Mouse (Mus musculus) MEL (cell line): Measurements from ENCODE around the gene Tmem266. TPM values are rescaled to one million over a fixed set of nuclear protein-coding genes. Genes with fewer than 3 reads are reported as not detected.

Experiments
- DNase-seq: peaks from one replicate; pipeline ENCODE4 v3.0.0; 2011; ENCODE audit warnings: low read depth, low spot score
- H3K27ac ChIP-seq: 2 replicates; pipeline ENCODE4 v1.5.1; 2012; ENCODE audit warnings: low read depth, mild to moderate bottlenecking, control low read depth, low read length, moderate library complexity; ENCODE audit not compliant: control insufficient read depth
- H3K27me3 ChIP-seq, 2 experiments: fragments of 150-350 bp in 1 of 2; sonication (generic) in 1 of 2; 2 replicates each; pipeline ENCODE4 v1.6.1; 2012; ENCODE audit warnings: low read length in 2 of 2, mild to moderate bottlenecking in 2 of 2, improper control_type of control experiment in 1 of 2, moderate library complexity in 1 of 2; ENCODE audit not compliant: insufficient read depth in 2 of 2, control insufficient read depth in 1 of 2
- H3K36me3 ChIP-seq, 2 experiments: 2 replicates each; pipeline ENCODE4 v1.6.1; 2012 to 2014; ENCODE audit warnings: low read length in 2 of 2, improper control_type of control experiment in 1 of 2, inconsistent platforms in 1 of 2, mild to moderate bottlenecking in 1 of 2; ENCODE audit not compliant: insufficient read depth in 2 of 2, control insufficient read depth in 1 of 2
- H3K4me1 ChIP-seq, 2 experiments: fragments of 150-350 bp in 1 of 2; sonication (generic) in 1 of 2; 2 replicates each; pipeline ENCODE4 v1.6.1; 2012; ENCODE audit warnings: low read length in 2 of 2, improper control_type of control experiment in 1 of 2, mild to moderate bottlenecking in 1 of 2; ENCODE audit not compliant: insufficient read depth in 2 of 2, control insufficient read depth in 1 of 2
- H3K4me3 ChIP-seq, 2 experiments: fragments of 150-350 bp in 1 of 2; sonication (generic) in 1 of 2; 2 replicates each; pipeline ENCODE4 v1.5.1; 2012; ENCODE audit warnings: low read depth in 2 of 2, low read length in 2 of 2, mild to moderate bottlenecking in 2 of 2, moderate library complexity in 2 of 2, control low read depth in 1 of 2, improper control_type of control experiment in 1 of 2; ENCODE audit not compliant: control insufficient read depth in 1 of 2, insufficient read depth in 1 of 2
- H3K79me2 ChIP-seq: 2 replicates; pipeline ENCODE4 v1.6.1; 2012; ENCODE audit warnings: mild to moderate bottlenecking, low read length, moderate library complexity; ENCODE audit not compliant: control insufficient read depth, poor library complexity, insufficient read depth
- H3K9ac ChIP-seq: 2 replicates; pipeline ENCODE4 v1.6.1; 2012; ENCODE audit warnings: low read depth, mild to moderate bottlenecking, control low read depth, low read length, moderate library complexity; ENCODE audit not compliant: control insufficient read depth, poor library complexity, severe bottlenecking
- H3K9me3 ChIP-seq: fragments of 150-350 bp; sonication (generic); replicated peaks from 2 replicates; pipeline ENCODE4 v1.6.1; 2012; ENCODE audit warnings: mild to moderate bottlenecking, low read length, improper control_type of control experiment, moderate library complexity; ENCODE audit not compliant: insufficient read depth
- CHD1 ChIP-seq: IDR thresholded peaks from 2 replicates; pipeline ENCODE4 v1.6.1; 2012; ENCODE audit warnings: low read depth, mild to moderate bottlenecking, inconsistent platforms, low read length, improper control_type of control experiment
- CTCF ChIP-seq, 3 experiments: IDR thresholded peaks in 2 of 3; conservative IDR thresholded peaks in 1 of 3; 2 replicates each; pipeline ENCODE4 v1.5.1; 2011 to 2012; ENCODE audit warnings: low read length in 3 of 3, low read depth in 2 of 3, mild to moderate bottlenecking in 2 of 3, improper control_type of control experiment in 1 of 3, inconsistent platforms in 1 of 3, mixed read lengths in 1 of 3, moderate library complexity in 1 of 3; ENCODE audit not compliant: control insufficient read depth in 1 of 3, insufficient read depth in 1 of 3, poor library complexity in 1 of 3, severe bottlenecking in 1 of 3
- ETS1 ChIP-seq: IDR thresholded peaks from 2 replicates; pipeline ENCODE4 v1.6.1; 2012; ENCODE audit warnings: low read depth, mild to moderate bottlenecking, inconsistent platforms, low read length, improper control_type of control experiment, moderate library complexity
- HCFC1 ChIP-seq: IDR thresholded peaks from 2 replicates; pipeline ENCODE4 v1.6.1; 2012; ENCODE audit warnings: low read depth, mild to moderate bottlenecking, inconsistent platforms, low read length, improper control_type of control experiment, moderate library complexity
- KAT2A ChIP-seq: conservative IDR thresholded peaks from 2 replicates; pipeline ENCODE4 v1.6.1; 2012; ENCODE audit warnings: low read depth, low read length, improper control_type of control experiment, inconsistent platforms
- MAZ ChIP-seq: IDR thresholded peaks from 2 replicates; pipeline ENCODE4 v1.6.1; 2012; ENCODE audit warnings: low read depth, mild to moderate bottlenecking, inconsistent platforms, low read length, improper control_type of control experiment
- MXI1 ChIP-seq: IDR thresholded peaks from 2 replicates; pipeline ENCODE4 v1.6.1; 2011; ENCODE audit warnings: mild to moderate bottlenecking, low read depth, low read length, improper control_type of control experiment
- MYC ChIP-seq: IDR thresholded peaks from 2 replicates; pipeline ENCODE4 v1.6.1; 2011; ENCODE audit warnings: low read depth, mild to moderate bottlenecking, low read length, improper control_type of control experiment, moderate library complexity
- POLR2A ChIP-seq, 2 experiments: IDR thresholded peaks; 2 replicates each; pipeline ENCODE4 v1.6.1; 2011 to 2012; ENCODE audit warnings: low read length in 2 of 2, mild to moderate bottlenecking in 2 of 2, control low read depth in 1 of 2, improper control_type of control experiment in 1 of 2, low read depth in 1 of 2, moderate library complexity in 1 of 2; ENCODE audit not compliant: control insufficient read depth in 1 of 2, insufficient read depth in 1 of 2, poor library complexity in 1 of 2
- POLR2AphosphoS5 ChIP-seq: IDR thresholded peaks from 2 replicates; pipeline ENCODE4 v1.6.1; 2012; ENCODE audit warnings: low read depth, borderline replicate concordance, mild to moderate bottlenecking, inconsistent platforms, low read length, moderate library complexity, mixed read lengths
- RAD21 ChIP-seq: IDR thresholded peaks from 2 replicates; pipeline ENCODE4 v1.6.1; 2011; ENCODE audit warnings: mild to moderate bottlenecking, low read depth, low read length, improper control_type of control experiment
- SIN3A ChIP-seq: IDR thresholded peaks from 2 replicates; pipeline ENCODE4 v1.6.1; 2012; ENCODE audit warnings: low read length, improper control_type of control experiment, inconsistent platforms
- SMC3 ChIP-seq: IDR thresholded peaks from 2 replicates; pipeline ENCODE4 v1.6.1; 2011; ENCODE audit warnings: low read depth, low read length, improper control_type of control experiment
- UBTF ChIP-seq: IDR thresholded peaks from 2 replicates; pipeline ENCODE4 v1.6.1; 2012; ENCODE audit warnings: low read depth, mild to moderate bottlenecking, inconsistent platforms, low read length, improper control_type of control experiment, moderate library complexity, borderline replicate concordance; ENCODE audit not compliant: insufficient read depth
- USF1 ChIP-seq: IDR thresholded peaks from 2 replicates; pipeline ENCODE4 v1.6.1; 2014; ENCODE audit warnings: low read depth, mild to moderate bottlenecking, inconsistent platforms, low read length, improper control_type of control experiment, moderate library complexity
- ZC3H11A ChIP-seq: IDR thresholded peaks from 2 replicates; pipeline ENCODE4 v1.6.1; 2012; ENCODE audit warnings: low read depth, mild to moderate bottlenecking, inconsistent platforms, low read length, improper control_type of control experiment
- polyA plus RNA-seq, 2 experiments: library from polyadenylated mRNA; stranded (reverse) in 1 of 2; unstranded in 1 of 2; fragments of >175 nt in 1 of 2; fragments of >200 nt in 1 of 2; gene quantifications; 2 replicates each; pipeline versions ENCODE4 v1.2.1 to v1.2.4; 2012; ENCODE audit warnings: low replicate concordance in 2 of 2, low read depth in 1 of 2; ENCODE audit not compliant: insufficient read length in 2 of 2, insufficient read depth in 1 of 2, missing spikeins in 1 of 2
- total RNA-seq: library from RNA; depleted of rRNA; stranded (reverse); fragments of 300-350 nt; gene quantifications from 2 replicates; pipeline ENCODE4 v1.2.3, GENCODE M21; 2012

Gene Tmem266
- total and polyA plus RNA-seq, 3 experiments, result not detected

DNA sequence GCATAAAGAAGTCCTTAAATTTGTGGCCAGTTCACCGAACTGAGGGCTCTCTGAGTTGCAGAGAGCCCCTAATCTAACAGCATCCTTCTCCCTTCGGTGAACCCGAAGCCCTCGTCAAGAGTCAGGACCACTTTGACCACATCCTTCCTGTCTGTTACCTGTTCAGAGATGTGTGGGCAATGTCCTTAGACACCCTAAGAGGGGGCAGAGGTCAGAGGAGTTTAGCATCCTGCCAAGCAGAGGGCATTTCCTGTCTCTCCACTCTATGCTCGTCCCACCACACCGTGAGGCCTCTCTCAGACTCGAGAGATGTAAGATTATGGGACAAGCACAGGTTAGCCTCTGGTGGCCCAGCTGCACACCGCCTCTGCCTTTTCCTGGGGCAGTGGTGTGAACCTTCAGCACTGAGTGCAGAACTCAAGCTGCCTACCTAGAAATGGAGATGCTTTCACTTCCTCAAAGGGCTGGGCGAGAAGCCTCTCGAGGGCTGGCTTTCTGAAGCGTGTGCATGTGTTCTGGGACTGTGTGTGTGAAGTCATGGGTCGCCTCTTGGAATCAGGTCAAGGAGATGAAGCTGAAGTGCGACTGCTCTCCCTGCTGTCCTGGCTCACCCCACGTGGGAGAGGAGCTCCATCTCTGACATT lies 61.3 kb downstream of the Tmem266 start:
- peaks cover 0 to 2% of the 10 kb centered on the region in 2 experiments; a peak in 2 of 4 replicates for H3K27me3 ChIP-seq
- H3K9me3 ChIP-seq, result no peaks in the 10 kb centered on the region
- no peak overlapping the region for H3K9ac ChIP-seq
- no peak overlapping the region for H3K27ac ChIP-seq
- H3K79me2 ChIP-seq, result no peaks in the 10 kb centered on the region
- no peaks in the 10 kb centered on the region for H3K36me3 ChIP-seq
- TF ChIP-seq KAT2A (no peak), HCFC1 (no peak), SIN3A (no peak), UBTF (no peak), MAZ (no peak), CHD1 (no peak), POLR2AphosphoS5 (no peak), POLR2A (IDR thresholded peaks at IDR 0.05; ENCODE audit: control insufficient read depth in 1 of 2, insufficient read depth in 1 of 2, low read depth in 1 of 2, low read length in 2 of 2, poor library complexity in 1 of 2) (no peak), ETS1 (no peak), USF1 (no peak)
- DNase-seq, result no peak
- peaks cover 0 to 2% of the 10 kb centered on the region in 2 experiments; a peak in 1 of 4 replicates for H3K4me1 ChIP-seq
- H3K4me3 ChIP-seq, result no peak overlapping the region

GRCm38 (mm10) chr9:55391909-55392658 lies 65.4 kb downstream of the Tmem266 start:
- peak; percentile 28; the same call in 1 of the 2 replicates for TF ChIP-seq ZC3H11A
- TF ChIP-seq UBTF, result no peak
- TF ChIP-seq MXI1, result no peak
- peak; percentile 62 for TF ChIP-seq SMC3
- peak; percentile 82 to 85 (median 83) for TF ChIP-seq CTCF (IDR thresholded peaks at IDR 0.05 in 2 of 3, conservative IDR thresholded peaks at IDR 0.05 in 1 of 3; ENCODE audit: control insufficient read depth in 1 of 3, insufficient read depth in 1 of 3, low read depth in 2 of 3, low read length in 3 of 3, poor library complexity in 1 of 3, severe bottlenecking in 1 of 3)
- TF ChIP-seq RAD21, result peak; percentile 61
- TF ChIP-seq MYC, result 0 out of 2 replicates have a peak, but pooled peaks have one; percentile 47
- no peak overlapping the region for H3K9ac ChIP-seq
- DNase-seq, result peak; percentile 74

More at GRCm38 (mm10) chr9:55391909-55392658, 65.4 kb downstream of the Tmem266 start:
- peaks cover 0 to 12% of the 10 kb centered on the region in 2 experiments; a peak in 2 of 4 replicates for H3K27me3 ChIP-seq
- no peaks in the 10 kb centered on the region for H3K36me3 ChIP-seq
- no peaks in the 10 kb centered on the region for H3K79me2 ChIP-seq
- H3K4me3 ChIP-seq, result no peak overlapping the region
- no peaks in the 10 kb centered on the region for H3K9me3 ChIP-seq
- H3K4me1 ChIP-seq, result peaks cover 0 to 5% of the 10 kb centered on the region in 2 experiments; a peak in 1 of 4 replicates
- no peak overlapping the region for H3K27ac ChIP-seq
